Mouse (Mus musculus) heart, postnatal 4 days (tissue): Measurements from ENCODE around the gene Cptp. TPM values are rescaled to one million over a fixed set of nuclear protein-coding genes. Genes with fewer than 3 reads are reported as not detected.

ENCODE experiments used
- DNase-seq: peaks from one replicate; pipeline ENCODE4 v3.0.0; 2021
- total RNA-seq, 2 experiments: library from RNA; stranded (reverse); gene quantifications; 2 replicates each; pipeline ENCODE4 v1.2.3; 2021

The Cptp gene
- total RNA-seq, 2 experiments from 2014 or later, result 6.6 to 11.2 TPM

DNA sequence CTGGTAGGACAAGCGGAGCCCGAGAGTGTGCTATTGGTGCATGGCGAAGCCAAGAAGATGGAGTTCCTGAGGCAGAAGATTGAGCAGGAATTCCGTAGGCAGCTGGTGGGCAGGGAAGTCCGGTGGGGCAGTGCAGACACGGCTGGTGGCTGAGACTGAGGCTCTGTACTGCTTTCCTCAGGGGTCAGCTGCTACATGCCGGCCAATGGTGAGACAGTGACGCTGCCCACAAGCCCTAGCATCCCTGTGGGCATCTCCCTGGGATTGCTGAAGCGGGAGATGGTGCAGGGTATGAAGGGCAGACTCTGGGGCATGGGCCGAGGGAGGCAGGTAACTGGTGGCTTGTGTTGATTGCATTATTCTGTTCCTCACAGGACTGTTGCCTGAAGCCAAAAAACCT, 18.4 kb upstream of the Cptp start:
- DNase-seq, result no peak

DNA sequence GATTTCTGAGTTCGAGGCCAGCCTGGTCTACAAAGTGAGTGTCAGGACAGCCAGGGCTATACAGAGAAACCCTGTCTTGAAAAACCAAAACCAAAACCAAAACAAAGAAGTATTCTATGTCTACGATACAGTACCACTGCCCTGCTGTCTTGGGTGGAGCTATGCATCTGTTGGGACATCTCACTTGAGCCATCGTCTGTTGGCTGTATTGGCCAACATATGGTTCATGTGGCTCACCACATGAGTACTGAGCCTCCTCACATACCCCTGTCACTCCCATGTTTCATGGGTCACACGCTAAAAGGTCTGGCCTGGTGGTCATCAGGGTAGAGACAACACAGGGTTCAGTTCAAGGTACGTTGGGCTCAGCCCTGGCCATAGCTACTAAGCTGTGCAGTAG, 17.1 kb upstream of the Cptp start:
- DNase-seq, result no peak

DNA sequence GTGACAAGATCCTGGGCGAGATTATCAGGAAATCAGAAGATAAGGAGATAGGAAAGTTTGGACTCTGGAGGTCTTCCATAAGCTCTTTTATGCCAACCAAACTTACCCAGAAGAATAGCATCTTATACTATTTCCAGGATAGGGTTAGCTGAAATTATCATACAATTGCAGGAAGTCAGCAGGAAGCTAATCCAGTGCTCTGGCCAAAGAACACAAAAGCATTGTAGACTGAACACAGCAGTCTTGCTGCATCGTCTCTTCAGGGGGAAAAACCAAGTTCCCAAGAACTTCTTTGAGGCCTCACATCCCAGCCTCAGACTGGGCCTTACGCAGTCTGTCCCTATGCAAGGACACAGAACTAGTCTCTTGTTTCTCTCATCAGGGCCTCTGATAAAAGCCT, 14.3 kb upstream of the Cptp start:
- DNase-seq, result no peak

DNA sequence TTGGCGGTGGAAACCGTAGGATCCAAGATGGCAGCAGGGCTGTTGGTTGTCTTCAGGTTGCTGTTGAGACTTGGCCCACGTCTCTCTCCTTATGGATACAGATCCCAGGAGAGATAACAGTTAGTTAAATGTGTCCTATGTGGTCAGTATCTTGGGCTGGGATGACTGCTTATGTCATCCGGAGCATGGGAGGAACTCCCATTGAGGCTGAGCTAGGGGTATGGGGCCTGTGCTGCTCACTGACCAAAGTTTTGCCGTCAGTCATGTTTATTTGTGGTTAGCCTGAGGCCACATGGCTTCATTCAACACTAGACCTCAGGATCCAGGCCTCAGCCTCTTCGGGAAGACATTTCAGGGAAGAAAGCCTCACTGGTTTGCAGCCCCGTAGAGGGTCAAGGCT, 2.2 kb upstream of the Cptp start:
- no peak for DNase-seq

DNA sequence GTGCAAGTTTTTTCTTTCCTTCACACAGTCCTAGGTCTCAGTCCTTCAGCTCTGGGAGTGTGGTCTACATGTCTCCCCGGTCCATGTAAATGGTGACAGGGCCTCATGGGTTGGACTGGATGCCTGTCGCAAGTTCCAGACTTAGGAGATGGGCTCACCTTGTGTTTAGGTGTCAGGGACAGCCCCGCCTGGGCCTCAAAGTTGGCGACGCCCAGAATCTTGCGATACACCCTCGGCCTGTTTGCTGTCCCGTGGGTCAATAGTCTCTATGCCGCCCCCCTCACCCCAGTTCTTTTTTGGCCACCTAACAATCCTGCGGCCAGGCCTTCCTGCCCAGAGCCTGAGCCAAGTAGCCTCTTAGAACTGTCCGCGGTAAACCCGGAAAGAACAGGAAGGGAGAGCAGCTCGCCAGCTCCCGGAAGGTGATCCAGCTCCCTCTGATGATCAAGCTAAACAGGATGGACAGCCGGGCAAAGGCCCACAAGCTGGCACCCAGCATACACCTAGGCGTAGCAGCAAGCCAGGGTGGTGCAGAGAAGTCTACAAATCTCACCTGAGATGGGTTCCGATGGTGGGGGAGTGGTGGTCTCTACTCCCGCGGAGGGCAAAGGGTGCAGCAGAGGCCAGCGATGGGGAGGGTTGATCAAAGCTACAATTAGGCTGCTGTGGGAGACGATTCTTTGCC, 484 bp downstream of the Cptp start:
- DNase-seq, result no peak

DNA sequence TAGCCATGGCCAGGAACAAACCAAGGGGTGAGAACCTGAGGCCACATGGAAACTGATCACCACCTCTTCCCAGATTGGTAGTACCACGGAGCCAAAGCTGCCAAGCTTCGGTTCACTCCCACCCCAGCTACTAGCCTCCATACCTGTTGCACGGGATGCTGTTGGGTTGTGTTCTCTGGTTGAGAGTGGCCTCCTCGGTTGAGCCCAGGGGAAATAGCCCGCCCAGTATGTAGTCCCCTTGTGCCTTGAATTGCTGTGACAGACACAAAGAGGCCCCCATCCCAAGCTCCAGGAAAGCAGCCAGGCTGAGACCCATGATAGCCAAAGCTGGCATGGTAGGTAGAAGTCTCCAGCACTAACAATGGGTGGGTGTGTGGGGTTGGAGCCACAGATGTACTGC, 6.2 kb downstream of the Cptp start, which contains the start of gene Tas1r3:
Tas1r3 (minus strand) TSS at position 362 of the 400 bp plus-strand sequence.
- DNase-seq, result no peak

DNA sequence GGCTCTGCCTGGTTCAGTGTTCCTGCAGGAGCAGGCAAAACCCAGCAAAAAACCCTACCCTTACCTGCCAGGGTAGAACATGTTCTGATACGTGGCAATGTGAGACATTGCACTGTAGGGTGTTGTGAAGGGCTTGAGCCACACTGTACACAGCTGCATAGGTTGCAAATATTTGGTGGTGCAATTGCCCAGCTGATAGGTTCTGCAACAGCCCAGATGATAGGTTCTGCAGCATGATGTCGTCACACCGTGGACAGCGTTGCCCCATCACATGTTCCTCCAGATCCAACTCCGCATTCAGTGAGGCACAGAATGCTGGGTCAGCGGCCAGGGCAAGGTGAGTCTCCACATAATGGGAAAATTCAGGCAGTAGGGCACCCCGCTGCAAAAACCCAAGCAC, 7.5 kb downstream of the Cptp start:
- DNase-seq, result no peak

DNA sequence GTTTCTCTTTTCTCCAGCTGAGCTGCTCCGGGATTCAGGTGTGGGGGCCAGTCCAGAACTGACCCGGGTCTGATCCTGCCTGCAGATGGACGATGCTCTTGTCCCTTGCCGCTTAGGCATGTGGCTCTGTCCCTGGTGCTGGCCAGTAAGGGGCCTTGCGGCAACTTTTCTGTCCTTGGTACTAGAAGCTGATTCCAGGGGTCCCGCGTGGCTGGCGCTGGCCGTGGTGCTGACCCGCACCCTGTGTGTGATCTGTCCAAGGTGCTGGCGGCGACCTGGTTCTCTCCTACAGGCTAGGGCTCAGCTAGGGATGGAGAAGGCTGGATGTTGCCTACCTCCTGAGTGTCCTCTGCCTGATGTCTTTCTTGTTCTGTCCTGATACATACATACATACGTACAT, 9.9 kb downstream of the Cptp start:
- peak; percentile 87 for DNase-seq

DNA sequence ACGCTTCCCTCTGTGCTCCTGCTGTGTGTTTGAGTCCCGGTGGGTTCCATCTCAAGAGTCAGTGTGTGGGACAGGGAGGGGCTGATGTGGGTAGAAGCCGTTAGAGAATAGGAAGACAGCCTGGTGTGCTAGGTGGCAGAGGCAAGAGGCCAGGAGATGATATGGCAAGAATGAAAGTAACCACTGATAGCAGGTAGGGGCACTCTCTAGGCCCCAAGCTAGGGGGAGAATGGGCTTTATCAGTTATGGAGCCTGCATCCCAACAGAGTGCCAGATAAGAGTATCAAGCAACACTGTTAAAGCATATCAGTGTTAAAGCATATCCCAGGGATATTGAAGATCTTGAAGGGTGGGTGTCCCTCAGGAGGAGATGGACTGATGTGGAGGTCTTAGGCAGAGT, 12.4 kb downstream of the Cptp start:
- DNase-seq, result no peak

DNA sequence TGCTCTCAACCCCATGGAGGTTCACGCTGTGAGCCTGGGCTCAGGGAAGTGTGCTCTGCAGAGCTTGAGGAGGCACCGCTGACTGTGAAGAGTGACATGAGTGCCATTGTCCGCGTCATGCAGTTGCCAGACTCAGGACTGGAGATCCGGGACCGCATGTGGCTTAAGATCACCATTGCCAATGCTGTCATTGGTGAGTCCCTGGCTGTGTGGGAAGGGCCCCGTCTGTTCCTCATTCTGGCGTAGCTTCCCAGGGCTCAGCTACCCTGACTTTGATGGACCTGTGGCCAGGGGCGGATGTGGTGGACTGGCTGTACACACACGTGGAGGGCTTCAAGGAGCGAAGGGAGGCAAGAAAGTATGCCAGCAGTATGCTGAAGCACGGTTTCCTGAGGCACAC, 13.2 kb downstream of the Cptp start:
- no peak for DNase-seq

DNA sequence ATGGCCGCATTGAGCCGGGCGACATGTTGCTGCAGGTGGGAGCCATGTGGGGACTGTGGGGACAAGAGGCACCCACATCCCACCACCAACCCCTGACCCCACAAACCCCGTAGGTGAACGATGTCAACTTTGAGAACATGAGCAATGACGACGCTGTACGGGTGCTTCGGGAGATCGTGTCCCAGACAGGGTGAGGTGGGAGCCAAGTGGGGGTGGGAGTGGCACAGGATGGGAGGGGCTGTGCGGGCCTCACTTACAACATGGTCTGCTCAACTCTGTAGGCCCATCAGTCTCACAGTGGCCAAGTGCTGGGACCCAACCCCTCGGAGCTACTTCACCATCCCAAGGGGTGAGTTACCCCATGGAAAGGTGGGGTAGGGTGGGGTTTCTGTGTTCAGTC, 14.2 kb downstream of the Cptp start:
- DNase-seq, result no peak

DNA sequence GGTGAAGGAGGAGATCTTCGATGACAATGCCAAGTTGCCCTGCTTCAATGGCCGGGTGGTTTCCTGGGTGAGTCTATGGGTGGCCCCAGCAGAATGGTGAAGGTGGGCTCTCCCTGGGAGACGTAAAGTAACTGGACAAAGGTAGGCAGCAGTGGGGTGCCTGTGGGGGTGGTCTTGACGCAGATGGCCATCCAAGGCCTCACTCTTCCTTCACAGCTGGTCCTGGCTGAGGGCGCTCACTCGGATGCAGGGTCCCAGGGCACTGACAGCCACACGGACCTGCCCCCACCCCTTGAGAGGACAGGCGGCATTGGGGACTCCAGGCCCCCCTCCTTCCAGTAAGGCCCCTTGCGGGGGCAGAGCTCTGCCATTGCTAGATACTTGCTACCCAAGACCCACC, 15.8 kb downstream of the Cptp start:
- DNase-seq, result no peak

DNA sequence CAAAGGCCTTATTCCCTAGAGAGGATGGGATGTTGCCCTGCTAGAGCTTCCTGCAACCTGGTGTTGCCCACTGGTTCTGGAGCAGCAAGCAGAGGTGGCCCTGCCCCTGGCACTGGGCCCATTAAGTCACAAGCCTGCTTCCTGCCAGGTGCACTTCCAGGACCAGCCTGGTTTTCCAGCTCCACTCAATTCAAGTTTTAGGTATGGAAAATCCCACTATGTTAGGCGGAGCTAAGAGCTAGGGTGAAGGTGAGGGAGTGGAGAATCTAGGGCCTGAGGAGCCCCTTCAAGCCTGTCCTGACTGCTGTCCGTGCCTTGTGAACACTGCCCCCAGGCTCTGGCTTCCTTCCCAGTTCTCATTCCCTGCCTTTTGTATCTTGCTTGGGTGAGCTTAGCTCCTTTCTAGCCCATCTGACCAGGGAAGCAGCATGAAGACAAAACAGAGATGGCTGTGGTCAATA, 17.3 kb downstream of the Cptp start:
- no peak for DNase-seq

DNA sequence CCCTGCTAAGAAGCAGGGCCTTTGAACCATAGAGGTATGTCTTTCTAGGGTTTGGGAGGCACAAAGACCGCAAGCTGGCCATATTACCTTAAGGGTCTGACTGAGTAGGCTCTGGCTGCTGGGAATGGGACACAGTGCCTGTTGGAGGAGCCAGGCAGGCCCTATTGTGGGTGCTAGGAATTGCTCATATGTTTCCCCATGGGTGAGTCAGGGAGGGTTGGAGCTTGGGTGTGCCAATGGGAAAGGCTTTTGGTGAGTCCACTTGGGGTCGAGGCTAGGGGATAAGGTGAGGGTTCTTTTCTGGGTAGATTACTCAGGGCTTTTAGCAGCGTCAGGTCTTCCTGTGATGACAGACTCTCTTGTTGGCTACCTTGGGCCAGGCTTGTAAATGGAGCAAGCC, 17.9 kb downstream of the Cptp start:
- DNase-seq, result no peak

DNA sequence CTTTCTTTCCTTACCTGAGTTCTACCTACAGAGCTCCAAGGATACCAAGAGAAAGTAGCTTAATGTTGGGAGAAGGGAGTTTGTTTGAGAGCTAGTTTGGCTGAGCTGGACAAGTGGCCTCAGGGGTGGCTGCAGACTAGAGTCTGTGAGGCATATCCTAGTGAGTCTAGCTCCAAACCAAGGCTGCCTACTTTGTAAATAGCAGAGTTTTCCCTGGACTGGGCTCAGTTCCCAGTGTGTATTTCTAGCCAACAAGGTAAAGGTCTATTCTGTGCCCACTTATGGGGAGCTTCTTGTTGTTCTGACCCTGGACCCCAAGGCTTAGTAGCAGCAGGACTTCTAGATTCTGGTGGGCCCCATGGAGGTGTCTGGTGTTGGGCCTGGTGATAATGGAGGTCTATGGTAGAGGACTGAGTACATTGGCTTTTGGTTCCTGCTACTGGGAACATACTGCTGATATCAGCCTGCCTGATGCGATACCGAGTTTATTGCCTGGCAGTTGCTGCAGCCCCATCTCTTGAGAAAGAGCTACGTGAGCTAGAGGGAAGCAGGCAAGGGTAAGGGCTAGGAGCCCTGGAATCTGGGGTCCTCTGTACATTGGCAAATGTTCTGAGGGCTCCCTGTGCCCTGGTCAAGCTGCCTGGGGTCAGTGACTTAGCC, 19.3 kb downstream of the Cptp start:
- no peak for DNase-seq

DNA sequence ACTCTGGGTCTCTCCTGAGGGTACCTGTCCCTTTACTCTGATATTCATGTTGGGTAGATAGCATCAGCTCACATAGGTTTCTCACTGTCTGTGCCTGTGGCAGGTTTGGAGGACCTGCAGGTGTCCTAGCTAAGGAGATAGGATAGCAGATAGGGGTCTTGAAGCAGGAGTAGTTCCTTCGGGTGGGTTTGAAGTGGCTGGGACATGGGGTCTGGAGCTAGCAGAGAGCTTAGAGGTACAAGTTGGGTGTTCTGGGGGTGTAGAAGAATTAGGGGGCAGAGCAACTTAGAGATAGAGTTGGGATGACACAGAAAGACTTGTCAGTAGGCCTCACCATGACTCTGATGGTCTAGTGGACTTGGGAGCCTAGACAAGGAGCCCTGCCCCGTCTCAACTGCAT, 19.8 kb downstream of the Cptp start:
- no peak for DNase-seq

DNA sequence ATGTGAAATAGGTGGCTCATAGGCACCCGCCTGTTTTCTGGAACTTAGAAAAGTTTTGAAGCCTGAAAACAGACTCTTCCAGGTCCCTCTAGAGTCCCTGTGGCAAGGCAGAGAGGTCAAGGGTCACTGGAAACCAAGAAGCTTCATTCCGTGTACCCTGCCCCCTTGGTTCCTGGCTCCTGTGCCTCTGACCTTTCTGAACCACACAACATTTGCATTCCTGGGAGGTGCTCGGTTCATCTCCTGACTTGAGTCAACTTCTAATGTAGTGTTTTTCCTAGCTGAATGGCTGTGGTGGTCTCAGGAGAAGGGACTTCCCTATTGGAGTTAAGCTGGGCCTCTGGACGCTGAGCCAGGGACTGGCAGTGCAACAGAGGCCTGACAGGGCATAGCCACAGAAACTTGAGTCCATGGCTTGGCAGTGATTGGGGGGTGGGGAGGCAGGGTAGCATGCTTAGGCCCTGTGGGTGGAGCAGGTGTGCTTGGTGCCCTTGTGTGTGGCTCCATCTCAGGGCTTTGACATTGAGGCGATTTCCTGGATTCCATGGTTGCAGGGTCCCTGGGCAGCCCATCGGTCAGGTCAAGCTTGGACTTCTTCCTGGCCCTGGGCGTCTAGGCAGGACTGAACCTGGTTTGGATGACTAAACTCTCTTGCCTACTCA, 20.7 kb downstream of the Cptp start:
- no peak for DNase-seq

DNA sequence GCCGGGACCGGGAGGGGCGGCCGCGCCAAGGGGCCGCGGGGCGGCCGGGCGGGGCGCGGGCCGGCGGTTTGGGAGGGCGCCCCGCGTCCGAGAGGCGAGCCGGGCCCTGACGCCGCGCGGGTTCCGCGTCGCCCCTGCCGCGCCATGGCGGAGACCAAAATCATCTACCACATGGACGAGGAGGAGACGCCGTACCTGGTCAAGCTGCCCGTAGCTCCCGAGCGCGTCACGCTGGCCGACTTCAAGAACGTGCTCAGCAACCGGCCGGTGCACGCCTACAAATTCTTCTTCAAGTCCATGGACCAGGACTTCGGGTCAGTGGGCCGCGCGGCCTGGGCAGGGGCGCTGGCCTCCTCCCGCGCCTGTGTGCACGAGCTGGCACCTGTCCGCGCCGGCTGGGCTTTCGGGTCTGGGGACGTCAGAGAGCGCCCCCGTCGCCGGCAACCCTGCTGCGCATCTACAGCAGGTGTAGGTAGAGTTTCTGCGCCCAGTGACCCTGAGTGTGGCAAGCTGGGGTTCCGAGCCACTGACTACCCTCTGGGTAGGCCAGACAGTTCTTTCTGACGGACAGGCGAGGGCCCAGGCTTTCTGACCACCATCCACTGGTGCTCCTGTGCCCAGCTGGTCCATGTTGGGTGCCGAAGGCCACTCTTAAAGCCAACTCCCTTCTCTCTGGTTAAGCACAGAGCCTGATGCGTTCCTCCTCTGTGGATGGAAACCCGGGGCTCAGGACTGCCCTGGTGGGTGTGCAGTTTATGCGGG, 21.5 kb downstream of the Cptp start:
- DNase-seq, result peak; percentile 47

DNA sequence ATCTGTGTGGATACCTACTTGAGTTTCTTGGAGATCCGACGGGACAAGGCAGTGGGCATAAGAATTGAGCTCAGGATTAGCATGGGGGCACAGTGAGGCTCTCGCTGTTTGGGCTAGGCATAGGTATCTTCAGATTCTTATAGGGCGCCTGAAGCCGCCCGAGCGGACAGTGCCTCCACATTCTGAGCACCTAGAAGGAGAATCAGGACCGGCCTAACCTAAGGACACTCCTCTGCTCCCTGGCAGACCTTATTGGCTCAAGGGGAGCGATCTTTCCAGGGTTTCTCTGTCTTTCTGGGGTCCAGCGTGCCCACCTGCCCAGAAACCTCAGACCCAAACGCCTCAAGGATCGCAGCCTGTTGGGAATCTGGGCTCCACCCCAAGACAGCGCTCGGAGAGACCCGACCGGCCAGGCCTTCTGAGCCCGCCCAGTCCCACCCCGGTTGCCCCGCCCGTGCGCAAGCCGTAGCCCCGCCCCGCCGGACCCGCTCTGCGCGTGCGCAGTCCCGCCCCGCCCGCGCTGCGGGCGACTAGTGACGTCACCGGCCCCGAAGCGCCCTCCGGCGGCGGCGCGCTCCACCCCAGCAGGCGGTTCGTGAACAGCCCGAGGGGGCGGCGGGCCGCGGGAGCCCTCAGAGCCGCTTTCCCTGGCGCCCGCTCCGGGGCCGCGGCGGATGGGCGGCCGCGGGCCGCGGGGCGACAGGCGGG, 22.2 kb downstream of the Cptp start, which contains the start of gene Dvl1:
Dvl1 (plus strand) TSS at position 532 of the 708 bp plus-strand sequence.
- DNase-seq, result peak; percentile 98

DNA sequence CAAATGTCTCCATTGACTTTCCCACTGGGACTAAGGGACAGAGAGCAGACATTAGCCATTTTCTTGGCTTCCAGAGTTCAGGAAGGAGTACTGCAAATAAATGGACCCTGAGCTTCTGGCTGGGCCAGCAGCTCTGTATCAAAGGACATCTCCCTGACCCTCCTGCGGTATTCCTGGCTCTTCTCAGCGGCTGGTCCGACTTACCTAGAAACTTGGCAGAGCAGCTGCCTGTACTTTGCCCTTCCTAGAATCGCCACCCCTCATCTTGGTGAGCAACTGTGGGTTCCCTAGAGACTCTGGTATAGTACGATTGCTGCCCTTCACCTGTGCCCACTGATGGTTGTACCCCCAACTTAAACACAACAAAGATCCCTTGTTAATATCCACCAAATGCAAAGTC, 26.0 kb downstream of the Cptp start:
- DNase-seq, result no peak

DNA sequence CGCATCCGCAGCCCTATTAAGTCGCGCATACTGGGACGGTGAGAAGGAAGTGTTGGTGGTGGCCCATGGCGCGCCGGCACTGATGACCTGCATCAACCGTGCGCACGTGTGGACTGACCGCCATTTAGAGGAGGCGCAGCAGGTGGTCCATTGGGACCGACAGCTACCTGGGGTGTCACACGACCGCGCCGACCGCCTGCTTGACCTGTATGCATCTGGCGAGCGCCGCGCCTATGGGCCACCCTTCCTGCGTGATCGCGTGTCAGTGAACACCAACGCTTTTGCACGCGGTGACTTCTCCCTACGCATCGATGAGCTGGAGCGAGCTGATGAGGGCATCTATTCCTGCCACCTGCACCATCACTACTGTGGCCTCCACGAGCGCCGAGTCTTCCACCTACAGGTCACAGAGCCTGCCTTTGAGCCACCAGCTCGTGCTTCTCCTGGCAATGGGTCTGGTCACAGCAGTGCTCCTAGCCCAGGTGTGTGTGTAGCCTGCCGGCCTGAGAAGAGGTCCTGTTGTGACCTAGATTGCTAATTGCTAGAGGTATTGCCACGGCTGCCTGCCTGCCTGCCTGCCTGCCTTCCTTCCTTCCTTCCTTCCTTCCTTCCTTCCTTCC, 27.5 kb downstream of the Cptp start:
- DNase-seq, result no peak

DNA sequence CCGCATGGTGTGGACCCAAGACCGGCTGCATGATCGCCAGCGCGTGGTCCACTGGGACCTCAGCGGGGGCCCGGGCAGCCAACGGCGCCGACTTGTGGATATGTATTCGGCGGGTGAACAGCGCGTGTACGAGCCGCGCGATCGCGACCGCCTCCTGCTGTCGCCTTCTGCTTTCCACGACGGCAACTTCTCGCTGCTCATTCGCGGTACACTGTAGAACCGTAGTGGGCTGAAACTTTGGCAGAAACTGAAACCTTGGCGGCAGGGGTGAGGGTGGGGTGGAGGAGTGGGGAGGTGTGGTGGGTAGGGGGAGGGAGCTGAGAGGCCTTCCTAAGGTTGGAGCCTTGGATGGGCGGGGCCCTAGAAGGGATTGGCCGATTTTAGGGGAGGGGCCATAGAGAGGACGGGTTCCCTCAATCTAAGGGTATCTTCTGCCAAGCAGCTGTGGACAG, 28.2 kb downstream of the Cptp start:
- peak; percentile 73 for DNase-seq
